Mouse (Mus musculus) spleen, adult 2 months (tissue): ENCODE measurements around the gene Smg7.

Experiments
- CTCF ChIP-seq: fragments of 200-500 bp; IDR thresholded peaks from 2 replicates; pipeline ENCODE4 v1.5.1; 2011; ENCODE audit warnings: mild to moderate bottlenecking, inconsistent platforms; ENCODE audit not compliant: insufficient read depth, insufficient read length, insufficient replicate concordance; ENCODE audit errors: extremely low read depth
- POLR2A ChIP-seq: fragments of 200-500 bp; IDR thresholded peaks from 2 replicates; pipeline ENCODE4 v1.6.1; 2011; ENCODE audit warnings: low read depth, low read length, inconsistent platforms

DNA sequence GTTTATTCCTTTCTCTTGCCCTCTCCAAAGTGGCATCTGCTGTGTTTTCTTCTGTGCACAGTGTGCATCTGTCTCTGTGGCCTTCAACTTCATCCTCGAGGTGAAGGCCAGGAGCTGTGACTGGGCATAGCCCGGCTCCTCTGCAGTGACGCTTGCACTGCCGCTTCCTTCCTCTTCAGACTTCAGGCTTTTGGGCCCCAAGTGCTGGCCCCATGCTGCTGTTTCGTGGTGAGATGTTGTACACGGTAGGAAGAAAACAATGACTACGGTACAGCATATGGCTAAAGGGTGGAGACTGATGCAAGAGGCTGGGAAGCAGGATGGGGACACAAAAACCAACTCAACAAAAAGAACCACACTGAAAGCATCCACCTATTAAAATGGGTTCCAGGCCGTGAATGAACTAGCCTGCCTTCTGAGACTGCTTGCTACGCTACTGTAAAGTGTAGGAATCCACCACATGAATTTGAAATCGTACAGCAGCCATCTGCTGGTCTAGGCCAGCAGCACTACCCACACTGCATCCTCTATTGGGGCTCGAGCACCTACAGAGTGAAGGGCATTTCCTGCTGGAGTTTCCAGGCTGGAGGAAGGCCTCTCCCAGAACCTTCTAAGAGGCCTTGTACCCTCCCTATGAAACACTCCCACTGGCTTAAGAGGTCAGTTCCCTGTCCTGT is 64.3 kb downstream of the Smg7 start:
- TF ChIP-seq CTCF, result no peak
- no peak for TF ChIP-seq POLR2A
